Mouse (Mus musculus): Measurements from ENCODE around the gene Chka. TPM values are rescaled to one million over a fixed set of nuclear protein-coding genes. Genes with fewer than 3 reads are reported as not detected.

Gene Chka
- polyA plus RNA-seq, 1 experiment, result 214 TPM

DNA sequence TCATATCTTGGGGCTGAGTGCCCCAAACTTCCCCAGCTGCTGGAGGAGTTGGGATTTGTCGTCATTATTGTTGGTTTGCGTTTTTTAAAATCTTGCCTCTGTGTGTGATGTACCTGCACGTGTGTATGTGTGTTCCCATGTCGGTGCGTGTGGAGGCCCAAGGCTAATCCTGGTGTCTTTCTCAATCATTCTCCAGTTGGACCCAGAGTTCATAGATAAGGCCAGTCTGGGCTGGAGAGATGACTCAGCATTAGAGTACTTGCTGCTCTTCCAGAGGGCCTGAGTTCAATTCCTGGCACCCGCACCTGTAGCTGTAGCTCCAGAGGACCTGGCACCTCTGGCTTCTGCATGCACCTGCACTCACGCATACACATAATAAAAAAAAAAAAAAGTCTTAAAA lies 73.3 kb downstream of the Chka start:
- Histone ChIP-seq H3K27ac (ENCODE audit: insufficient read depth, low read depth, low read length) (no peak overlapping the region), H3K36me3 (ENCODE audit: control insufficient read depth, insufficient read depth, low read length) (no peaks in the 10 kb centered on the region), H3K27me3 (ENCODE audit: control insufficient read depth, insufficient read depth, low read length) (no peaks in the 10 kb centered on the region), H3K4me1 (ENCODE audit: control insufficient read depth, insufficient read depth, insufficient read length, low read length) (peaks cover 44% of the 10 kb centered on the region), H3K4me3 (ENCODE audit: low read depth, low read length) (no peak overlapping the region)
- WGBS, result 73% methylated on average over 7 of the region's 7 CpGs
- TF ChIP-seq POLR2A (IDR thresholded peaks at IDR 0.05; ENCODE audit: low read depth, low read length), result no peak
- TF ChIP-seq CTCF (IDR thresholded peaks at IDR 0.05; ENCODE audit: extremely low read depth, insufficient read length, insufficient replicate concordance, low read depth, low read length), result no peak

- Histone ChIP-seq H3K4me1 (ENCODE audit: control insufficient read depth, insufficient read depth, insufficient read length, low read length) (peaks cover 54% of the 10 kb centered on the region), H3K4me3 (ENCODE audit: low read depth, low read length) (no peak overlapping the region), H3K27ac (ENCODE audit: insufficient read depth, low read depth, low read length) (no peak overlapping the region), H3K27me3 (ENCODE audit: control insufficient read depth, insufficient read depth, low read length) (no peaks in the 10 kb centered on the region), H3K36me3 (ENCODE audit: control insufficient read depth, insufficient read depth, low read length) (no peaks in the 10 kb centered on the region)
- TF ChIP-seq POLR2A (IDR thresholded peaks at IDR 0.05; ENCODE audit: low read depth, low read length) (no peak), CTCF (IDR thresholded peaks at IDR 0.05; ENCODE audit: extremely low read depth, insufficient read length, insufficient replicate concordance, low read depth, low read length) (no peak)
- 90% methylated on average over 6 of the region's 6 CpGs for WGBS
Observed at GRCm38 (mm10) chr19:3925859-3926258, 74.3 kb downstream of the Chka start.

DNA sequence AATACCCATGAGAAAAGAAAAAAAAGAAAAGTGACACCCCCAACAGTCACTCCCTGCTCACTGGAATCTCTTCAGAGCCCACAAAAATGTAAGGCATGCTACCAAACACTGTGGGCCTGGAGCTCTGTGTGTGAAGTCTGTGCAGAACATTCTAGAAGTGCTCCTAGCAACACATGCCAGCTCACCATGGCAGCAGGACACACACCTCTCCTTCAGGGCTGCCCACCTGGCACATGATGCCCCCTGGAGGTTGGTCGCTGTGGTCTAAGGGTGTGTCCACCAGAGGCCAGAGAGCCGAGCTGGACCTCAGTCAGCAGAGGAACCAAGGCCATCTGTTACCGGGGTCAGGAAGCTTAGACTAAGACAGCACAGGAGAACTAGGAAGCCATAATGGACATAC lies 74.7 kb downstream of the Chka start:
- no peak for TF ChIP-seq POLR2A (IDR thresholded peaks at IDR 0.05; ENCODE audit: low read depth, low read length)
- TF ChIP-seq CTCF (IDR thresholded peaks at IDR 0.05; ENCODE audit: extremely low read depth, insufficient read length, insufficient replicate concordance, low read depth, low read length), result no peak
- H3K36me3 ChIP-seq (ENCODE audit: control insufficient read depth, insufficient read depth, low read length), result no peaks in the 10 kb centered on the region
- 47% methylated on average over 3 of the region's 3 CpGs for WGBS
- H3K4me3 ChIP-seq (ENCODE audit: low read depth, low read length), result no peak overlapping the region
- no peak overlapping the region for H3K27ac ChIP-seq (ENCODE audit: insufficient read depth, low read depth, low read length)
- peaks cover 54% of the 10 kb centered on the region for H3K4me1 ChIP-seq (ENCODE audit: control insufficient read depth, insufficient read depth, insufficient read length, low read length)
- H3K27me3 ChIP-seq (ENCODE audit: control insufficient read depth, insufficient read depth, low read length), result no peaks in the 10 kb centered on the region

GRCm38 (mm10) chr19:3926685-3927084 lies 75.1 kb downstream of the Chka start:
- Histone ChIP-seq H3K27ac (ENCODE audit: insufficient read depth, low read depth, low read length) (no peak overlapping the region), H3K4me1 (ENCODE audit: control insufficient read depth, insufficient read depth, insufficient read length, low read length) (peaks cover 54% of the 10 kb centered on the region), H3K27me3 (ENCODE audit: control insufficient read depth, insufficient read depth, low read length) (no peaks in the 10 kb centered on the region), H3K4me3 (ENCODE audit: low read depth, low read length) (no peak overlapping the region), H3K36me3 (ENCODE audit: control insufficient read depth, insufficient read depth, low read length) (no peaks in the 10 kb centered on the region)
- whole genome bisulfite sequencing, result 75% methylated on average over 6 of the region's 6 CpGs
- TF ChIP-seq CTCF (IDR thresholded peaks at IDR 0.05; ENCODE audit: extremely low read depth, insufficient read length, insufficient replicate concordance, low read depth, low read length) (no peak), POLR2A (IDR thresholded peaks at IDR 0.05; ENCODE audit: low read depth, low read length) (no peak)

DNA sequence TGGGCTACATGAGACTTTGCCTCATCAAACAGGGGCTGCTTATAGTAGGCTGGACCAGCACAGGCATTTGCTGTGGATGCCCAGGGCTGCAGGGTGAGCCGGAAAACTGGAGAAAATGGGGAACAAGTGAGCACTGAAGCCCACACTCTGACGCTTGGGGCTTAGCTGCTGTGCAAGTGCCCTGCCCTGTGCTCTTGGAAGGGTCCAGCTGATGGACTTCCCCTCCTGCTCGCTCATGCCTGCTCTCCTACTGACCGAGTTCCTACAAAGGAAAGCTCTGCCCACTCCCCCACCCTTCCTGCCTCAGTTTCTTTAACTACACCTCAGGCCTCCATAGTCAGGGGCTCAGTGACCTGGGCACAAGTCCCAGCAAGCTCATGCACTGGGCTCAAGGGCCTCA lies 76.4 kb downstream of the Chka start:
- Histone ChIP-seq H3K4me3 (ENCODE audit: low read depth, low read length) (no peak overlapping the region), H3K27ac (ENCODE audit: insufficient read depth, low read depth, low read length) (no peak overlapping the region), H3K36me3 (ENCODE audit: control insufficient read depth, insufficient read depth, low read length) (no peaks in the 10 kb centered on the region), H3K4me1 (ENCODE audit: control insufficient read depth, insufficient read depth, insufficient read length, low read length) (peaks cover 46% of the 10 kb centered on the region), H3K27me3 (ENCODE audit: control insufficient read depth, insufficient read depth, low read length) (no peaks in the 10 kb centered on the region)
- TF ChIP-seq CTCF (IDR thresholded peaks at IDR 0.05; ENCODE audit: extremely low read depth, insufficient read length, insufficient replicate concordance, low read depth, low read length), result no peak
- no peak for TF ChIP-seq POLR2A (IDR thresholded peaks at IDR 0.05; ENCODE audit: low read depth, low read length)
- WGBS, result 91% methylated on average over 4 of the region's 4 CpGs

DNA sequence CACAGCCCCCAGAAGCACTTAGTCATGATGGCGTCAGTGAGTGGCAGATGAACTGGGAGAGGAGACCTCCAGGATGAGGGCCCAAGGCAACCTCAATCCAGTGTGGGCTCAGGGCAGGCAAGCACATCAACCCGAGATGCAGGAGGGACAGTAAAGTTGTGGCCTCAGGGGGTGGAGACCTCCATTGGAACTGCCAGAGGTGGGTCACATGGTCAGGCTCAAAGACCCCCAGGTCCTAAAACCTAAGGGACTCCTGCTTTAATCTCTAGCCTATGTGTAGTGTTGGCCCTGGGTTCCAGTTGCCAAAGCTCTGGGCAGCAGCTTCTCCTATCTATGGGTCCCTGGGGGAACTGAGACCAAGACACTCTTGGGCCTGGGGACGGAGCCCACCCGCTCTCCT lies 77.2 kb downstream of the Chka start:
- peak overlapping the region; percentile 60 for H3K4me3 ChIP-seq (ENCODE audit: low read depth, low read length)

DNA sequence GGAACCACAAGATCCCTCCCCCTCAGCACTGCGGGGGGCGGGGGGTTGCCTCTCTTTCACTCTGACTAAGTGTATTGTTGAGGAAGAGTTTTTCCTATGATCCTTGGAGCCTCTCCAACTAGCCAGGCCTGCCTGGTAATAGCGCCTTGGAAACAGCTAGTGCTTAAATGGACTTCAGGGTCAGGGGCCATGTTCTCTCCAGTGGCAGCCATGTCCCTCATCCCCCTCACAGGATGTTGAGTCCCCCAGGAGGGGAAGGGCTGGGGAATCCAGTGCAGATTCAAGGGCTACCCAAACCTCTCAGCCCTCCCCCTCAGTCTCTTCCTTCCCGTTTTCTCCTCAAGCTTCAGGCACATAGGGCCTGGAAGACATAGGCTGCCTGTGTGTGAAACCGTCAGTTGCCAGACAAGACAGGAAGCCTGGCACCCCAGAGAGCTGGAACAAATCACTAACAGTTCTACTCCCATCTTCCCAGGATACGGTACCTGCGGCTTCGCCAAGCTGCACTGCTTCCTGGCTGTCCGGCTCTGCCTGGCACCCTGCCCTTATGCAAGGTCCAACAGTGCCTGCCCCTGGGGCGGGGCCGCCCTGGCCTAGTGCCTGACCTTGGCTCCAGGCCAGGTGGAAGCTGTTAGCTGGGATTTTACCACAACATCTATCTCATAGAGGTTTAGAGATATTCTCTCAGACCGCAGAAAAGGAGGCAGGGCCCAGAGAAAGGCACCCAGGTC lies 77.8 kb downstream of the Chka start, which contains the start of gene Aldh3b1:
TSS of gene Aldh3b1 (minus strand) at position 598 of the 731 bp plus-strand sequence.
- WGBS, result 4% methylated on average over 12 of the region's 12 CpGs

More for the DNA sequence above, 77.2 kb downstream of the Chka start:
- Histone ChIP-seq H3K27ac (ENCODE audit: insufficient read depth, low read depth, low read length) (peak overlapping the region; percentile 86), H3K36me3 (ENCODE audit: control insufficient read depth, insufficient read depth, low read length) (no peaks in the 10 kb centered on the region), H3K27me3 (ENCODE audit: control insufficient read depth, insufficient read depth, low read length) (no peaks in the 10 kb centered on the region), H3K4me1 (ENCODE audit: control insufficient read depth, insufficient read depth, insufficient read length, low read length) (peaks cover 38% of the 10 kb centered on the region)
- TF ChIP-seq POLR2A (IDR thresholded peaks at IDR 0.05; ENCODE audit: low read depth, low read length), result no peak
- WGBS, result 79% methylated on average over 4 of the region's 4 CpGs

More for the DNA sequence above, 77.8 kb downstream of the Chka start, which contains the start of gene Aldh3b1:
- Histone ChIP-seq H3K27ac (ENCODE audit: insufficient read depth, low read depth, low read length) (peak within 1 kb of the TSS; percentile 86), H3K4me1 (ENCODE audit: control insufficient read depth, insufficient read depth, insufficient read length, low read length) (peaks cover 32% of the 10 kb centered on the region), H3K4me3 (ENCODE audit: low read depth, low read length) (peak within 1 kb of the TSS; percentile 60), H3K27me3 (ENCODE audit: control insufficient read depth, insufficient read depth, low read length) (no peaks in the 10 kb centered on the region), H3K36me3 (ENCODE audit: control insufficient read depth, insufficient read depth, low read length) (no peaks in the 10 kb centered on the region)
- peak; percentile 74; the same call in 1 of the 2 replicates for TF ChIP-seq POLR2A (IDR thresholded peaks at IDR 0.05; ENCODE audit: low read depth, low read length)
- TF ChIP-seq CTCF (IDR thresholded peaks at IDR 0.05; ENCODE audit: extremely low read depth, insufficient read length, insufficient replicate concordance, low read depth, low read length), result no peak

All from small intestine, adult 2 months (tissue).